Mouse (Mus musculus) kidney, postnatal 14 days (tissue): ENCODE measurements around the gene Sipa1l3.

ENCODE experiments used
- DNase-seq: peaks from one replicate; pipeline ENCODE4 v3.0.0; 2022; ENCODE audit warnings: mixed read lengths

Sipa1l3 gene

GRCm38 (mm10) chr7:29410402-29410801 is 108.0 kb downstream of the Sipa1l3 start:
- DNase-seq = no peak

GRCm38 (mm10) chr7:29406855-29407254 is 111.6 kb downstream of the Sipa1l3 start:
- no peak for DNase-seq

- DNase-seq = no peak
Measured at GRCm38 (mm10) chr7:29404126-29404525, 114.3 kb downstream of the Sipa1l3 start.

- no peak for DNase-seq
Measured at GRCm38 (mm10) chr7:29402015-29402414, 116.4 kb downstream of the Sipa1l3 start.

- no peak for DNase-seq
Measured at GRCm38 (mm10) chr7:29400451-29400850, 118.0 kb downstream of the Sipa1l3 start.

GRCm38 (mm10) chr7:29399056-29399455 is 119.4 kb downstream of the Sipa1l3 start:
- no peak for DNase-seq

GRCm38 (mm10) chr7:29397486-29397885 is 121.0 kb downstream of the Sipa1l3 start:
- no peak for DNase-seq

GRCm38 (mm10) chr7:29396943-29397340 is 121.5 kb downstream of the Sipa1l3 start:
- DNase-seq = no peak

- DNase-seq = no peak
Measured at GRCm38 (mm10) chr7:29396216-29396942, 122.1 kb downstream of the Sipa1l3 start.

- no peak for DNase-seq
Measured at GRCm38 (mm10) chr7:29395179-29395578, 123.3 kb downstream of the Sipa1l3 start.

- no peak for DNase-seq
Measured at GRCm38 (mm10) chr7:29393292-29393691, 125.1 kb downstream of the Sipa1l3 start.

GRCm38 (mm10) chr7:29392805-29393204 is 125.6 kb downstream of the Sipa1l3 start:
- no peak for DNase-seq

GRCm38 (mm10) chr7:29391761-29392512 is 126.5 kb downstream of the Sipa1l3 start:
- DNase-seq = no peak

- DNase-seq = no peak
Measured at GRCm38 (mm10) chr7:29391112-29391760, 127.2 kb downstream of the Sipa1l3 start.

GRCm38 (mm10) chr7:29390234-29390633 is 128.2 kb downstream of the Sipa1l3 start:
- no peak for DNase-seq

GRCm38 (mm10) chr7:29387524-29388068 is 130.8 kb downstream of the Sipa1l3 start:
- DNase-seq = no peak

GRCm38 (mm10) chr7:29386349-29386748 is 132.1 kb downstream of the Sipa1l3 start:
- DNase-seq = no peak

GRCm38 (mm10) chr7:29385791-29386190 is 132.7 kb downstream of the Sipa1l3 start:
- no peak for DNase-seq

GRCm38 (mm10) chr7:29383255-29383654 is 135.2 kb downstream of the Sipa1l3 start:
- peak; percentile 89 for DNase-seq

GRCm38 (mm10) chr7:29381466-29382040 is 136.9 kb downstream of the Sipa1l3 start:
- DNase-seq = no peak

- no peak for DNase-seq
Measured at GRCm38 (mm10) chr7:29374054-29374453, 144.4 kb downstream of the Sipa1l3 start.

- no peak for DNase-seq
Measured at GRCm38 (mm10) chr7:29372123-29372522, 146.3 kb downstream of the Sipa1l3 start.

GRCm38 (mm10) chr7:29370031-29370430 is 148.4 kb downstream of the Sipa1l3 start:
- DNase-seq = no peak
